In the genomic region with DNA sequence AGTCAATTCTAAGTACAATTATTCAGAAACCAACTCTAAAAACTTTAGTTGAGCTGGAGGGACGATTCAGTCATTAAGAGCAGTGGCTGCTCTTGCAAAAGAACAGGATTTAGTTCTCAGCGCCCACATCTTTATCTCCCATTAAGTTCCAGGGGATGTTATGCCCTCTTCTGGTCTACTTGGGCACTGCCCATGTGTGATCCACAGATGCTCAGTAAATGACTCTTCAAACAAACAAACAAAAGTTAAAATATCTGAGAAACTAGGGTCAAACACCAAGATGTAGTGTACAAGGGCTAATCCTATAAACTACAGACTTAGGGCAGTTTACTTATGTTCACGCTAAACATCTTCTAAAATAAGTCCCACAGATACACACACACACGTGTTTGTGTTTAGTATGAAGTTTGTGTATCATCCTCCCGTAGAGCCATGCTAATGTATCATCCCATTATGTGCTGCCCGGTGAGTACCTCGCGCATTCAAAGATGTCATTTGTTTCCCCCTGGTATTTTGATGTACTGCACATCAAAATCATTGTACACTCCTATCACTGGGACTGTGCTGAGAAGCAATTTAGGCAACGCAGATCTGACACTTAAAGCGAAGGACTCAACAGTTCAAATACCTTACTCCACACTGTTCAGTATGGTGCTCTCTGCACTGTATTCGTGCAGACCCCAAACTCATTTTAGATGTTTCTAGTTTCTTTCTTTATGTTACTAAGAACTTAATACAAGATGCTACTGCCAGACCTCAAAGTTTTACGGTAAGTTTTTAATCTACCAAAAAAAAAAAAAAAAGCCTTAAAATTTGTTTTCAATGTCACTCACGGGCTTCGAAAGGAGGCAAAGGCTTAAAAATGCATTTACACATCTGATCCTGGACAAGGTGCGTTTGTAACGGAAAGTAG, we compare ENCODE assay signal across 8 mouse cellular contexts. TPM values are rescaled to one million over a fixed set of nuclear protein-coding genes. Genes with fewer than 3 reads are reported as not detected.
DNase-seq lines count a peak whose midpoint lies in the region; ATAC-seq and TF ChIP-seq lines count a peak whose summit lies in the region.

No protein-coding gene starts in this region.

- no peaks in the 10 kb centered on the region for H3K9me3 ChIP-seq in embryonic facial prominence, embryonic 10.5 days
- H3K9me3 ChIP-seq in intestine, embryonic 16.5 days (ENCODE audit: control insufficient read depth, low read length), result no peaks in the 10 kb centered on the region

- 32% methylated on average over 16 of the region's 16 CpGs for WGBS in embryonic facial prominence, embryonic 10.5 days
- WGBS in intestine, embryonic 16.5 days, result 26% methylated on average over 16 of the region's 16 CpGs

- peak; percentile 23 for DNase-seq in 3134 (ENCODE audit: extremely low read depth, insufficient read length, low spot score)
- DNase-seq in embryonic facial prominence, embryonic 10.5 days (ENCODE audit: low spot score), result no peak
- DNase-seq in frontal cortex, postnatal 14 days (ENCODE audit: low spot score in 2 of 2), result no peak
- no peak for DNase-seq in left cerebral cortex, adult 9 months (ENCODE audit: low spot score in 2 of 2)
- no peak for DNase-seq in ovary, postnatal 14 days (ENCODE audit: low spot score)

- peak overlapping the region; percentile 97 for H3ac ChIP-seq in C2C12 (ENCODE audit: control insufficient read depth, insufficient read length, low read depth)

- peak overlapping the region; percentile 78 for H3K4me2 ChIP-seq in intestine, embryonic 16.5 days (ENCODE audit: low read depth, low read length)

- peak; percentile 37; the same call in 1 of the 2 replicates for ATAC-seq in intestine, embryonic 16.5 days
- ATAC-seq in megakaryocyte-erythroid progenitor cell, adult 5-6 weeks (replicated peaks; ENCODE audit: low FRiP score, low TSS enrichment, poor library complexity, severe bottlenecking), result peak; percentile 62

- H3K27ac ChIP-seq in embryonic facial prominence, embryonic 10.5 days (replicated peaks), result peak overlapping the region; percentile 98
- H3K27ac ChIP-seq in intestine, embryonic 16.5 days (ENCODE audit: low read length), result peak overlapping the region; percentile 74

- peak overlapping the region; percentile 71 for H3K4me3 ChIP-seq in C2C12 (ENCODE audit: insufficient read depth, poor library complexity, severe bottlenecking)
- H3K4me3 ChIP-seq in embryonic facial prominence, embryonic 10.5 days, result peak overlapping the region; percentile 93
- peak overlapping the region; percentile 83 for H3K4me3 ChIP-seq in intestine, embryonic 16.5 days (ENCODE audit: low read length)

- H3K9ac ChIP-seq in intestine, embryonic 16.5 days (ENCODE audit: low read depth, low read length), result peak overlapping the region; percentile 98

- peaks cover 11% of the 10 kb centered on the region for H3K36me3 ChIP-seq in C2C12 (ENCODE audit: control insufficient read depth, insufficient read depth)
- peaks cover 29% of the 10 kb centered on the region for H3K36me3 ChIP-seq in embryonic facial prominence, embryonic 10.5 days (replicated peaks)
- H3K36me3 ChIP-seq in intestine, embryonic 16.5 days (ENCODE audit: control insufficient read depth, insufficient read depth, low read length), result no peaks in the 10 kb centered on the region

- no peak for TF ChIP-seq CTCF in C2C12 (IDR thresholded peaks at IDR 0.05; ENCODE audit: control insufficient read depth, insufficient read depth, insufficient read length)

- peaks cover 6% of the 10 kb centered on the region; the same call in 1 of the 2 replicates for H3K4me1 ChIP-seq in embryonic facial prominence, embryonic 10.5 days
- H3K4me1 ChIP-seq in intestine, embryonic 16.5 days (ENCODE audit: control insufficient read depth, insufficient read depth, low read length), result peaks cover 3% of the 10 kb centered on the region; the same call in 1 of the 2 replicates

- peaks cover 11% of the 10 kb centered on the region for H3K79me2 ChIP-seq in C2C12 (ENCODE audit: control insufficient read depth, insufficient read depth)

- peaks cover 11% of the 10 kb centered on the region for H3K79me3 ChIP-seq in C2C12 (ENCODE audit: low read depth)

- H3K27me3 ChIP-seq in C2C12 (ENCODE audit: control insufficient read depth, insufficient read depth, insufficient read length), result no peaks in the 10 kb centered on the region
- no peaks in the 10 kb centered on the region for H3K27me3 ChIP-seq in embryonic facial prominence, embryonic 10.5 days (replicated peaks; ENCODE audit: low read depth, poor library complexity, severe bottlenecking)
- no peaks in the 10 kb centered on the region for H3K27me3 ChIP-seq in intestine, embryonic 16.5 days (replicated peaks; ENCODE audit: control insufficient read depth, insufficient read depth, low read length)

TF ChIP-seq in C2C12, 6 proteins besides CTCF, POLR2A, EP300 and RAD21:
- TF ChIP-seq USF1 (IDR thresholded peaks at IDR 0.05; ENCODE audit: low read depth), result no peak
- TF ChIP-seq MYOD1 (IDR thresholded peaks at IDR 0.05; ENCODE audit: control insufficient read depth, insufficient read length, low read depth), result no peak
- TF ChIP-seq FOSL1 (IDR thresholded peaks at IDR 0.05; ENCODE audit: insufficient read depth, low read length, poor library complexity, severe bottlenecking), result no peak
- no peak for TF ChIP-seq CEBPB (IDR thresholded peaks at IDR 0.05; ENCODE audit: low read depth)
- TF ChIP-seq MYOG (IDR thresholded peaks at IDR 0.05; ENCODE audit: control insufficient read depth, extremely low read depth, insufficient read length), result no peak
- TF ChIP-seq MAX (IDR thresholded peaks at IDR 0.05), result no peak

RNA-seq across cellular contexts. Expression of a gene that starts 0.9 kb away (rescaled TPM):
- polyA plus RNA-seq in C2C12 (2012; fragmentation: generic; extraction: Trizol), result 5.7 TPM
- polyA plus RNA-seq in embryonic facial prominence, embryonic 10.5 days (2016; fragmentation: Nextera tagmentation; extraction: Ambion mirVana), result 30.7 and 32.8 TPM in 2 replicates
- polyA plus RNA-seq in intestine, embryonic 16.5 days (2015; fragmentation: Nextera tagmentation; extraction: Ambion mirVana), result 24.1 and 27.5 TPM in 2 replicates
- total RNA-seq in megakaryocyte-erythroid progenitor cell, adult 5-6 weeks (2014; fragmentation: Nextera tagmentation), result 38.0 and 45.0 TPM in 2 replicates
- total RNA-seq in megakaryocyte-erythroid progenitor cell, adult 5-6 weeks (2017), result 46.8 and 81.4 TPM in 2 replicates

RNA-seq across cellular contexts. Expression of a gene that starts 21.4 kb away (rescaled TPM):
- 80.6 TPM for polyA plus RNA-seq in C2C12 (2012; fragmentation: generic; extraction: Trizol)
- polyA plus RNA-seq in embryonic facial prominence, embryonic 10.5 days (2016; fragmentation: Nextera tagmentation; extraction: Ambion mirVana), result 202 and 214 TPM in 2 replicates
- 152 and 155 TPM in 2 replicates for polyA plus RNA-seq in intestine, embryonic 16.5 days (2015; fragmentation: Nextera tagmentation; extraction: Ambion mirVana)
- total RNA-seq in megakaryocyte-erythroid progenitor cell, adult 5-6 weeks (2014; fragmentation: Nextera tagmentation), result 141 TPM in 2 replicates
- total RNA-seq in megakaryocyte-erythroid progenitor cell, adult 5-6 weeks (2017), result 145 and 253 TPM in 2 replicates

RNA-seq across cellular contexts. Expression of a gene that starts 21.4 kb away (rescaled TPM):
- 10.6 TPM for polyA plus RNA-seq in C2C12 (2012; fragmentation: generic; extraction: Trizol)
- polyA plus RNA-seq in embryonic facial prominence, embryonic 10.5 days (2016; fragmentation: Nextera tagmentation; extraction: Ambion mirVana), result 24.0 and 25.4 TPM in 2 replicates
- 11.6 and 13.9 TPM in 2 replicates for polyA plus RNA-seq in intestine, embryonic 16.5 days (2015; fragmentation: Nextera tagmentation; extraction: Ambion mirVana)
- total RNA-seq in megakaryocyte-erythroid progenitor cell, adult 5-6 weeks (2014; fragmentation: Nextera tagmentation), result 48.5 and 68.4 TPM in 2 replicates
- 31.2 and 39.6 TPM in 2 replicates for total RNA-seq in megakaryocyte-erythroid progenitor cell, adult 5-6 weeks (2017)

RNA-seq across cellular contexts. Expression of a gene that starts 25.7 kb away (rescaled TPM):
- polyA plus RNA-seq in C2C12 (2012; fragmentation: generic; extraction: Trizol), result 1.1 TPM
- polyA plus RNA-seq in embryonic facial prominence, embryonic 10.5 days (2016; fragmentation: Nextera tagmentation; extraction: Ambion mirVana), result 0.74 and 0.90 TPM in 2 replicates
- polyA plus RNA-seq in intestine, embryonic 16.5 days (2015; fragmentation: Nextera tagmentation; extraction: Ambion mirVana), result 20.5 and 25.2 TPM in 2 replicates
- 0.45 and 2.6 TPM in 2 replicates for total RNA-seq in megakaryocyte-erythroid progenitor cell, adult 5-6 weeks (2014; fragmentation: Nextera tagmentation)
- 0.65 TPM in 1 of 2 replicates, not detected in the other for total RNA-seq in megakaryocyte-erythroid progenitor cell, adult 5-6 weeks (2017)
